Mouse (Mus musculus) ES-Bruce4 (cell line): ENCODE results near the gene Otub2.

Experiments
- CTCF ChIP-seq: IDR thresholded peaks from one replicate; pipeline ENCODE4 v1.8.1; 2011; ENCODE audit warnings: low read depth, low read length
- EP300 ChIP-seq: IDR thresholded peaks from 2 replicates; pipeline ENCODE4 v1.6.1; 2011; ENCODE audit warnings: low read depth, low read length; ENCODE audit not compliant: insufficient read depth
- POLR2A ChIP-seq: IDR thresholded peaks from one replicate; pipeline ENCODE4 v1.8.1; 2011; ENCODE audit warnings: low read length; ENCODE audit not compliant: insufficient read depth

- TF ChIP-seq CTCF, result no peak
- no peak for TF ChIP-seq POLR2A
- no peak for TF ChIP-seq EP300
These were observed 32.1 kb upstream of the Otub2 start for GRCm38 (mm10) chr12:103356415-103356748.
